Mouse (Mus musculus) hindbrain, embryonic 16.5 days (tissue): ENCODE results near the gene Zdhhc17. TPM values are rescaled to one million over a fixed set of nuclear protein-coding genes. Genes with fewer than 3 reads are reported as not detected.
A peak's percentile ranks its signal among the peaks of the same experiment; 100 is the strongest.

ENCODE experiments used
- ATAC-seq: fragments of 200-750 bp; cut with Nextera tagmentation; 2 replicates; pipeline ENCODE4 v1.8.0; 2017; ENCODE audit warnings: moderate TSS enrichment, moderate library complexity
- H3K27ac ChIP-seq: fragments of 300-500 bp; sonication (generic); 2 replicates; pipeline ENCODE4 v1.5.1; 2014; ENCODE audit warnings: low read depth, mild to moderate bottlenecking, control low read depth, low read length, moderate library complexity
- H3K27me3 ChIP-seq: fragments of 300-500 bp; sonication (generic); replicated peaks from 2 replicates; pipeline ENCODE4 v1.6.1; 2014; ENCODE audit warnings: low read length; ENCODE audit not compliant: control insufficient read depth, insufficient read depth
- H3K36me3 ChIP-seq: fragments of 300-500 bp; sonication (generic); 2 replicates; pipeline ENCODE4 v1.6.1; 2014; ENCODE audit warnings: mild to moderate bottlenecking, low read length, moderate library complexity, mixed read lengths; ENCODE audit not compliant: control insufficient read depth, insufficient read depth
- H3K4me1 ChIP-seq: fragments of 300-500 bp; sonication (generic); 2 replicates; pipeline ENCODE4 v1.6.1; 2014; ENCODE audit warnings: low read depth, low read length; ENCODE audit not compliant: control insufficient read depth, insufficient read depth
- H3K4me2 ChIP-seq: fragments of 300-500 bp; sonication (generic); 2 replicates; pipeline ENCODE4 v1.6.1; 2014; ENCODE audit warnings: mild to moderate bottlenecking, low read length, control low read depth, moderate library complexity
- H3K4me3 ChIP-seq: fragments of 300-500 bp; sonication (generic); 2 replicates; pipeline ENCODE4 v1.5.1; 2014; ENCODE audit warnings: mild to moderate bottlenecking, low read length, control low read depth, moderate library complexity
- H3K9ac ChIP-seq: fragments of 300-500 bp; sonication (generic); 2 replicates; pipeline ENCODE4 v1.6.1; 2014; ENCODE audit warnings: low read depth, mild to moderate bottlenecking, control low read depth, low read length, moderate library complexity
- H3K9me3 ChIP-seq: fragments of 300-500 bp; sonication (generic); 2 replicates; pipeline ENCODE4 v1.6.1; 2014; ENCODE audit warnings: mild to moderate bottlenecking, low read length, moderate library complexity; ENCODE audit not compliant: control insufficient read depth
- whole genome bisulfite sequencing: fragments of 180-500 bp; shearing (Covaris S2); extraction: QIAGEN DNeasy Blood & Tissue Kit; methylation state at CpG from one replicate; pipeline ENCODE4 v1.1.7; 2014; 5-methylcytosine and 5-hydroxymethylcytosine counted together
- polyA plus RNA-seq: library from polyadenylated mRNA; unstranded; fragments of >200 nt; fragmentation: Nextera tagmentation; extraction: Ambion mirVana; gene quantifications from 2 replicates; pipeline ENCODE4 v1.2.1, GENCODE M21; 2015

The Zdhhc17 gene
- polyA plus RNA-seq, result 51.2 TPM in 2 replicates

DNA sequence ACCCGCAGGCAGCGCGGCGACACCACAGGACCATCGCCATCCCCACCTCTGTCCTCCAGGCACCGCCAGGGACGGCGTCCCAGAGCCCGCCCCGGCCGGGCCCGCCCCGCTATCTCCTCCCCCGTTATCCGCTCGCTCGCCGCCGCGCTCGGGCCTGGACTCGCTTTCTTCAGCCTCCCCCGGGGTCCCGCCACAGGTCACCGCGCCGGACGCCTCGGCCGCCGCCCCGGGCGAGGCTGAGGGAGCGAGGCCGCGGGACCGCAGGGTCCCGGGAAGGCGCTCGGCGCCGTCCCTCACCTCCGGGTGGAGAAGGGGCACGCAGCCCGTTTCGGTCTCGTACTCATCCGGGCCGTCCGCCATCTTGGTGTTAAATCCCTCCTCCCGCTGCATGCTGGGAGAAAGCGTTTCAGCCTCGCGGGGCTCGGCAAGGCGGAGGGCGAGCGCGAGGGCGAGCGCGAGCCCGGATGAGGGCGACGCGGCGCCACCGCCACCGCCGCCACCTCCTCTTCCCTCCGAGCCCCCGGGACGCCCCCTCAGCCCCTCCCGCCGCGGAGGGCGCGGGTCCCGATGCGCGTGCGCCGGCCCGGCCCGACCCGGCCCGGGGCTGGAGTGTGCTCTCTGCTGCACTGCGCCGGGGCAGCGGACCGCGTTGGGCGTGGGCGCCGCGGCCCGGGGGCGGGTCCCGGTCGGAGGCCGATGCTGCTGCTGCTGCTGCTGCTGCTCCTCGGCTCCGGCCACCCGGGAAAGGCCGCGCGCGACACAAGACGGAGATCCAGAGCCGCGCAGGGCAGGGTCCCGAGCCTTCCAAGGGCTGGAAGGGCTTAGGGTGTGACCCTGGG is at the start of gene Zdhhc17:
Gene Zdhhc17, minus strand, starts transcription at position 500 of the 839 bp plus-strand sequence.
- Histone ChIP-seq H3K4me3 (peak within 1 kb of the TSS; percentile 77), H3K27me3 (no peaks in the 10 kb centered on the region), H3K27ac (peak within 1 kb of the TSS; percentile 99), H3K9ac (peak within 1 kb of the TSS; percentile 97), H3K4me2 (peak within 1 kb of the TSS; percentile 74), H3K4me1 (peaks cover 14% of the 10 kb centered on the region), H3K9me3 (no peaks in the 10 kb centered on the region), H3K36me3 (no peaks in the 10 kb centered on the region)
- WGBS, result under 1% methylated on average over 71 of the region's 112 CpGs
- ATAC-seq, result peak; percentile 95

DNA sequence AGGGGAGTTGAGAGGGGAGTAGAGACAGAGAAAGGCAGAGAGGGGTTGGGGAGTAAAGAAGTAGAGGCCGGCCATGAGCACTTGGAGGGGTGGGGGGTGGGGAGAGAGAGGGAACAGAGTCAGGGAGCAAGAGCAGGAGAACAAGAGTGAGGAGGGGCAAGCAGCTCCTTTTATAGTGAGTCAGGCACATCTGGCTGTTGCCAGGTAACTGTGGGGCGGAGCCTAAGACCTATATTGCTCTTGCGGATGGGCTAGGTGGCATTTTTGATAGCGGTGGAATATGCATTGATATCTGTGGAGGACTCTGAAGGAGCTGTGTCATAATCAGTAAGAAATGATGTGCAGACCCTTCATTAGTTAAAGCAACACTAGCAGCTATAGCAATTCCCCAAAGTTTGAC is 45.8 kb upstream of the Zdhhc17 start:
- 0 out of 2 replicates have a peak, but pooled peaks have one; percentile 50 for ATAC-seq
- Histone ChIP-seq H3K36me3 (no peaks in the 10 kb centered on the region), H3K9me3 (no peaks in the 10 kb centered on the region), H3K4me2 (no peak overlapping the region), H3K9ac (no peak overlapping the region), H3K27me3 (no peaks in the 10 kb centered on the region), H3K4me1 (no peaks in the 10 kb centered on the region), H3K27ac (no peak overlapping the region), H3K4me3 (no peak overlapping the region)
- WGBS, result 43% methylated on average over 4 of the region's 4 CpGs

GRCm38 (mm10) chr10:111051606-111052005 is 41.7 kb upstream of the Zdhhc17 start:
- no peak overlapping the region for H3K4me2 ChIP-seq
- H3K36me3 ChIP-seq, result no peaks in the 10 kb centered on the region
- no peak for ATAC-seq
- no peaks in the 10 kb centered on the region for H3K4me1 ChIP-seq
- H3K9me3 ChIP-seq, result no peaks in the 10 kb centered on the region
- no peak overlapping the region for H3K9ac ChIP-seq
- H3K27ac ChIP-seq, result no peak overlapping the region
- 90% methylated on average over 3 of the region's 3 CpGs for WGBS
- no peak overlapping the region for H3K4me3 ChIP-seq
- no peaks in the 10 kb centered on the region for H3K27me3 ChIP-seq

DNA sequence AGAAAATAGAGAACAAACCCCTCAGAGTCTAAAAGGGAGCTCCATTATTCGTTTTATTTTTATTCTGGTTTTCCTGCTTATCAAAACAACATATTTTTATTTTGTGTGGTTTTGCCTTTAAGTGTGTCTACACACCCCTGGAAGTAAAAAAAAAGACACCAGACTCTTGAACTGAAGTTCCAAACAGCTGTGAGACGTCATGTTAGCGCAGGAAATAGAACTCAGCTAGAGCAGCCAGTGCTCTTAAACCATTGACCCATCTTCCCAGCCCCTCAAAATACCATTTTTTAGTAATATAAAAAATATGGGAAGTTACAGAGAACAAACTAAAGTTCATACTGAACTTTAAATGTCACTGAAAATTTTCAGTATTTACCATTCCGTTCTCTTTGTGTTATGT is 40.6 kb upstream of the Zdhhc17 start:
- no peak overlapping the region for H3K27ac ChIP-seq
- no peaks in the 10 kb centered on the region for H3K9me3 ChIP-seq
- no peak for ATAC-seq
- no peak overlapping the region for H3K4me3 ChIP-seq
- no peaks in the 10 kb centered on the region for H3K36me3 ChIP-seq
- no peak overlapping the region for H3K4me2 ChIP-seq
- no peaks in the 10 kb centered on the region for H3K27me3 ChIP-seq
- WGBS, result 88% methylated on average over 4 of the region's 4 CpGs
- H3K4me1 ChIP-seq, result no peaks in the 10 kb centered on the region
- H3K9ac ChIP-seq, result no peak overlapping the region

- no peak overlapping the region for H3K4me3 ChIP-seq
- no peaks in the 10 kb centered on the region for H3K36me3 ChIP-seq
- H3K9me3 ChIP-seq, result no peaks in the 10 kb centered on the region
- H3K9ac ChIP-seq, result no peak overlapping the region
- H3K27me3 ChIP-seq, result no peaks in the 10 kb centered on the region
- H3K27ac ChIP-seq, result no peak overlapping the region
- WGBS, result 89% methylated on average over 3 of the region's 3 CpGs
- H3K4me1 ChIP-seq, result no peaks in the 10 kb centered on the region
- no peak overlapping the region for H3K4me2 ChIP-seq
- no peak for ATAC-seq
Measured at GRCm38 (mm10) chr10:111050061-111050460, 40.1 kb upstream of the Zdhhc17 start.

GRCm38 (mm10) chr10:111047895-111048294 is 38.0 kb upstream of the Zdhhc17 start:
- Histone ChIP-seq H3K9ac (no peak overlapping the region), H3K27me3 (no peaks in the 10 kb centered on the region), H3K4me1 (no peaks in the 10 kb centered on the region), H3K4me2 (no peak overlapping the region), H3K9me3 (0 out of 2 replicates have a peak, but pooled peaks cover 2% of the 10 kb centered on the region), H3K4me3 (no peak overlapping the region), H3K27ac (no peak overlapping the region), H3K36me3 (no peaks in the 10 kb centered on the region)
- ATAC-seq, result no peak
- 88% methylated on average over 7 of the region's 7 CpGs for WGBS

DNA sequence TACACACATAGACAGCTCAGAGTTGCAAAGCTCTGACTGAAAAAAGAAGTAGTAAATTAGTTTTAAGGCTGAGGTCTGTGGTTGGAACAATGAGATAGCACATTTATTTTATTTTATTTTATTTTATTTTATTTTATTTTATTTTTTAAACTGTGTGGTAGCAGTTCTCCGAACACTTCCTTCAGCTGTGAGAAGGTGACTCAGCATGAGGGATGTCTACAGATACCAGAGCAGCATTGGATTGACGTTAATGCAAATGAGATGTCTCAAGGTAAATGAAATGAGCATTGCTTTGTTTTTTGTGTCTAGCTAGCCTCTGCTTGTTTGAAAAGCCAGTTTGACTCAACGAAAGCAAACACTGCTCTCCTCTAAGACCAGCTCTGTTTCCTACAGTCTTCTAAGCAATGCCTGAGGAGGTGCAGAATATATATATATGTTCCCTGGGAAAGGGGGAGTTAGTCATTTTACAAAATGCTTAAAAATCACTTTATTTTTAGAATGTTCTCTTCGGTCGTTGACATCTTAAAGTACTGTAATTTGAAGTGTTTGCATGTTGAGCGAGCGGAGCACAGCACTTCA is 30.2 kb upstream of the Zdhhc17 start:
- Histone ChIP-seq H3K9ac (no peak overlapping the region), H3K9me3 (0 out of 2 replicates have a peak, but pooled peaks cover 4% of the 10 kb centered on the region), H3K27ac (no peak overlapping the region), H3K4me3 (no peak overlapping the region), H3K4me1 (no peaks in the 10 kb centered on the region), H3K4me2 (no peak overlapping the region), H3K36me3 (no peaks in the 10 kb centered on the region), H3K27me3 (no peaks in the 10 kb centered on the region)
- ATAC-seq, result no peak
- WGBS, result 72% methylated on average over 7 of the region's 7 CpGs

DNA sequence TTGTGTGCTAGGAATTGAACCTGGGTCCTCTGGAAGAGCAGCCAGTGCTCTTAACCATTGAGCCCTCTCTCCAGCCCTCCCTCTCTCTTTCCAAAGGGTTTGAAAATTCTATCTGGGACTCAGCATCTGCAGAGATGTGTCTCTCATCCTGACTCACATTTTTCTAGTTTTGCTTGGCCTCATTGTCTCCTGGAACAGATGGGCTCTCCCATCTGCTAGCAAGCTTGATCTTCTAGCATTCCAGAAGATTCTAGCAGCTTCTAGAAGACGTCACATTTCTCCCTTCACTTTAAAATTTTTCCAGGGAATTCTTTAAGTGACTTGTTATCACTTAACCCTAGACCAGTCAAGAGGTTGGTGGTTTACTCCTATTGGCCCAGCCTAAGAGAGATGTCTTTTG is 26.9 kb upstream of the Zdhhc17 start:
- no peak overlapping the region for H3K4me3 ChIP-seq
- no peaks in the 10 kb centered on the region for H3K9me3 ChIP-seq
- no peaks in the 10 kb centered on the region for H3K36me3 ChIP-seq
- no peaks in the 10 kb centered on the region for H3K27me3 ChIP-seq
- no peak overlapping the region for H3K9ac ChIP-seq
- WGBS, result 82% methylated on average over 1 of the region's 1 CpGs
- no peak overlapping the region for H3K27ac ChIP-seq
- no peaks in the 10 kb centered on the region for H3K4me1 ChIP-seq
- ATAC-seq, result no peak
- no peak overlapping the region for H3K4me2 ChIP-seq

- ATAC-seq, result no peak
- H3K4me2 ChIP-seq, result no peak overlapping the region
- H3K27ac ChIP-seq, result no peak overlapping the region
- WGBS, result 67% methylated on average over 1 of the region's 1 CpGs
- H3K9me3 ChIP-seq, result no peaks in the 10 kb centered on the region
- no peaks in the 10 kb centered on the region for H3K36me3 ChIP-seq
- H3K4me3 ChIP-seq, result no peak overlapping the region
- no peaks in the 10 kb centered on the region for H3K27me3 ChIP-seq
- H3K9ac ChIP-seq, result no peak overlapping the region
- H3K4me1 ChIP-seq, result no peaks in the 10 kb centered on the region
Measured at GRCm38 (mm10) chr10:111035134-111035533, 25.2 kb upstream of the Zdhhc17 start.
